Mouse (Mus musculus) testis, postnatal 14 days (tissue): Measurements from ENCODE around the gene Olfr31.

Experiments
- DNase-seq: peaks from one replicate; pipeline ENCODE4 v3.0.0; 2021; ENCODE audit warnings: low spot score

The Olfr31 gene

DNA sequence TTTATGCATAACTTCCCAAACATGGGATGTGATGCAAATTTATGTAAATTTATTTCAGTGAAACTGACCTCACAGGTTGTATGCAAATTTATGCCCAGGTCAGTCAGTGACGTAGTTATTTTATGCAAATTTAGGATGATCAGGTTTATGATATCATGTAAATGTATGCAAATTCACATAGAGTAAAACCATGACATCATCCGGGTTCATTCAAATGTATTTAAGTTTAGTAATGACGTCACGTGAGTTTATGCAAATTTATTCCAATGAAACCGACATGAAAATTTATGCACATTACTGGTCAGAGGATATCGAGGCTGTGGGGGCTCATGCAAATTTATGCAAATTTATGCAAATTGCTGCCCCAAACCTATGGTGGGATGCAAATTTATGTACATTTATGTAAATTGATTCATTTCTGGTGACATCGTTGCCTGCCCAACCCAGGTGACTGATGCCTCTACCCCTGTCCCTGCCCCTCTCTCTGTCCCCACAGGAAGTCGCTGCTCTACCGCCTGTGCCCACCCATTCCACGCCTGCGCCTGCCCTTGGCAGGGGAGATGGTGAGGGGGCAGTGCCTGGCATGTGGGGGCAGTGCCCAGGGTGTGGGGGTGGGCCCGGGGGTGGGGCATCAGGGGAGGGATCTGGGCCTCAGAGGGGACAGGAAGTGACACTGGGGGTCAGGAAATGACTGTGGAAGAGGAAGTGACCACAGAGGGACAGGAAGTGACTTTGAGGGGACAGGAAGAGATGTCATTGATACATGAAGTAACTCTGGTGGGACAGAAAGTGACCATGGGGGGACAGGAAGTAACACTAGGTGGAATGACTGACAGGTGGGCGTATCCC lies 32.1 kb downstream of the Olfr31 start:
- DNase-seq = no peak

DNA sequence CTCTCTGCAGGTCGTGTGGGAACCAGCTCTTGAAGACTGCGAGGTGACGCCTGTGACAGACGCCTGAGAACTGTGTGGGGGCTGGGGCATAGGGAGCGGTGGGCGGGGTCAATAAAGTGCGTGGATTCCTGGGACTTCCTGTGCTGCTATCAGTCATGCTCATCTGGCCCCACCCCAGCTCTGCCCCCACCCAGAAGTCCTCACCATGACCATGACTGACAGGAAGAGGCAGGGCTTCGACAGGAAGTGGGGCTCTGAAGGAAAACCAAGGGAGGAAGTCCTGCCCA lies 32.7 kb downstream of the Olfr31 start:
- no peak for DNase-seq
